Mouse (Mus musculus) cerebellum, adult 18-20 months (tissue): ENCODE measurements around the gene Tmem33.

ENCODE experiments used
- DNase-seq, 2 experiments: peaks; one replicate each; pipeline ENCODE4 v3.0.0; 2021

Tmem33 gene

DNA sequence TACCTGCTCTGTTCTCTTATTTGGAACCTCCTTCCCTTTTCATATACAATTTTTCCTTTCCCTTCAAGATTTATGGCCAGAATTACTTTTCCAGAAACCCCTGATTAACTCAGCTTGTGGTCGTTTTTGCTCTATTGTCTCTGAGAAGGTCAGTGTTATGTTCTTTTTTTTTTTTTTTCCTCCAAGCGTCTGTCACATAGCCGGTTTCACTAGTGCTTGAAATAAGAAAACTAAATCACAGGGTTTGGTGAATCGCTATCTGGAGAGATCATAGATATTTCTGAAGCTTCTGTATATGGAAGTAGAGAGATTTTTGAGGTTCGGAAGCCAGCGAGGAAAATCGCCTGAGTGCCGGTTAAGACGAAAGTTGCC, 220 bp upstream of the Tmem33 start:
- no peak for DNase-seq

DNA sequence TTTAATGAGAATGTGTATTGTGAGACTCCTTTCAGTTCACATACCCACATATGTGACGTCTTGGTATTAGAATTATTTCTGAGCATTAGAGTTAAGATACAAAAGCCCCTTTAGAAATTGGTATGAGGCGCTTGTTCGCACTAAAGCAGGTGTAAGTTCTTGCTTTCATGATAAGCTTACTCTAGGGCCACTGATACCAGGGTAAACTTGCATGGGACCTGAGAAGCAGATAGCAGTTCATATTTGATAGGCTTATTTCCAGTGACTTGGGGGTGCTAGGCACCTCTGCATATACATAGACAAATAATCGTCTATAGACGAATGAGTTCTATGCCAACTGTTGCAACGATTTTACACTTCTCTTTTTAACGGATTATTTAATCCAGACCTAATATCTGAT, 2.6 kb downstream of the Tmem33 start:
- no peak for DNase-seq

DNA sequence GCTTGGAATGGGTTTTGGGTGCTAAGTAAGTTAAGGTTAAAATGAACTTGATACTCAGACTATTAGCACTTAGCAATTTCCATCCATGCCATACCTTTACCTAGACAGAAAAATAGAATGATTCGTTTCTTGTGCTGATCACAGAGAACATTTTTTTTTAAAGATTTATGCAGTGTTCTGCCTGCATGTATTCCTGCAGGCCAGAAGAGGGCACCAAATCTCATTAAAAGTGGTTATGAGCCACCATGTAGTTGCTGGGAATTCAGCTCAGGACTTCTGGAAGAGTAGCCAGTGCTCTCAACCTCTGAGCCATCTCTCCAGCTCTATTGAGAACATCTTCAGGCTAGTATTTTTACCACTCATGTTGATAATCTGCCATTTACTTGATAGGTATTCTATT, 5.7 kb downstream of the Tmem33 start:
- DNase-seq, result no peak

DNA sequence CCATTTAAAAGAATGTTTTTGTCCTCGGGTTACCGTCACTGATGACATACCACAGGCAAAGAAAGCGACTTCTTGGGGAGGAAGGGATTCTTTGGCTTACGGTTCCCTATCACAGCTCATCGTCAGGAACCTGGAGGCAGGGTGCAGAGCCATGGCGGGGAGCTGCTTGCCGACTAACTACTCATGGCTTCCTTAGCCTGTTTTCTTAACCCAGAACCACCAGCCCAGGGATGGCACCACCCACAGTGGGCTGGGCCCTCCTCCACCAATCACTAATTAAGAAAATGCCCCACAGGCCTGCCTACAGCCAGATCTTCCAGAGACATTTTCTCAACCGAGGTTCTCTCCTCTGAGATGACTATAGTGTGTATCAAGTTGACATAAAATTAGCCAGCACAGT, 8.9 kb downstream of the Tmem33 start:
- no peak for DNase-seq

DNA sequence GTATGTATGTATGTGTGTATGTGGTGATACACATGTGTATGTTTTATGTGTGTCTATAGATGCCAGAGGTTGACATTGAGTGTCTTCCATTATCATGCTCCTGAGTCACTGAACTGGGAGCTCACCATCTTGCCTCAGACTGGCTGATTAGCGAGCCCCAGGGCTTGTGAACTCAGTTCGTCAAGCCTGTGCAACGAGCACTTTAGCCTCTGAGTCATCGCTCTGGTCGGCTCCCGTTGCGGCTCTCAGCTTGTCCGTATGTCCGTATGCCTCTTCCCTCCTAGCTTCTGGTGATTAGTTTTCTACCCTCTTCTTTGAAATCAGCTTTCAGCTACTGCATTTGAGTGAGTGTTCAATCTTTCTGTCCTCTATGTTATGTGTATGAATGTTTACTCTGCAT, 19.0 kb downstream of the Tmem33 start:
- DNase-seq, result no peak

DNA sequence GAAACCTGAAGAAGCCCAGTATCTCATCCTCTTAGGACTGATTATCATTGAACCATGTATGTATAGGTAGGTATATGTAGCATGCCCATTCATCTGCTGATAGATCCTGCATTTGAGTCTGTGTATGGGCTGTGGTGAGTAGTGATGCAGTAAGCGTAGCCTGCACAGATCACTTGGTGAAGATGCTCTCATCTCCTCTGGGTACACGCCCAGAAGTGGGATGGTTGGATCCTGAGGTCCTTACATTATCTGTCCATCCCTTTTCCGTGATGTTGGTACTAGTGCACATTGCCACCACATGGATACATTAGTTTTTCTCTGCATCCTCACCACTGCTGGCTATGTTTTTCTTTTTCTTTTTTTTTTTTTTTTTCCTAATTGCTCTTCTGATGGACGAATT, 19.5 kb downstream of the Tmem33 start:
- no peak for DNase-seq

DNA sequence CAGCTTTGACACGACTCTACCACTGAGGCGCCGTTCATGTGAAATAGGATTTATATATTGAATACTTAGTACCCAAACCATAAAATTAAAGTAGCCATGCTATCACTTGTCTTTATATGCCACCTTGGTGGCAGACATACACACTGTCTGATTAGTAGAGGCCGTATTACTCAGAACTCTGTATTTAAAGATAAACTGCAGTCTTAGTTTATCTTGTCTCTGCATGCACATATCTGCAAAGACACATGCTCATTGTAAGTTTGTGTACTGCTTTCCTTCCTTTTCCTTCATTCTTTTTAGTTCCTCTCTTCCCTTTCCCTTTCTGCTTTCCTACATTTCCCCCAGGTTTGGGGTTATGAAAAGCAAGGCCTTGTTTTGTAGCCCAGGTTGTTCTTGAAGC, 20.0 kb downstream of the Tmem33 start:
- no peak for DNase-seq

DNA sequence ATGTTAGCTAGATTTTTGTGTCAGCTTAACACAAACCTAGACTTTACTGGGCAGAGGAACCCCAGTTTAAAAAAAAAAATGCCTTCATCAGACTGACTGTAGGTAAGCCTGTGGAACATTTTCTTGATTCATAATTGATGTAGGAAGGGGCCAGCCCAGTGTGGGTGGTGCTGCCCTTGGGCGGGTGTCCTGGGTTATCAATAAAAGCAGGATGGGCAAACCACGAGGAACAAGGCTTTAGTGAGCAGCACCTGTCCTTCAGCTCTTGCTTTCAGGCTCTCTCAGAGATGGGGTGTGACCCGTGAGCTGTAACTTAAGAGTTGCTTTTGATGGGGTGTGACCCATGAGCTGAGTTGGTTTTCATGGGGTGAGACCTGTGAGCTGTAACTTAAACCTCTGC, 34.7 kb downstream of the Tmem33 start:
- DNase-seq, result no peak

DNA sequence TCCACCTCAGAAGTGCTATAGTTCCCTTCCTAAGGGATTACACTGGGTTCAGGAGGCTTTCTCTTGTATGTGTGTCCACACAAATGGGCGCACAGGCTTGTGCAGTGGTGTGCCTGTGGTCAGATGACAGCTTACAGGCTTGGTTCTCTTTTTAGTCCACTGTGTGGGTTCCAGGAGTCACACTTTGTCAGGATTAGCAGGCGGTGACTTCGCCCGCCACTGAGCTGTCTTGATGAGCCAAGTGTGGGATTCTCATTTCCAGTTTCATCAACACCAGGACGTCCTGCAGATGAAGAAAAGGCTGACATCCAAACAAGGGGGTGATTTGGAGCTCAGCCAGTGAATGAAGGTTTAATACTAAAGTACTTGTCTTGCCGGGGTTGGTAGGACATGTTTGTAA, 35.3 kb downstream of the Tmem33 start:
- no peak for DNase-seq

DNA sequence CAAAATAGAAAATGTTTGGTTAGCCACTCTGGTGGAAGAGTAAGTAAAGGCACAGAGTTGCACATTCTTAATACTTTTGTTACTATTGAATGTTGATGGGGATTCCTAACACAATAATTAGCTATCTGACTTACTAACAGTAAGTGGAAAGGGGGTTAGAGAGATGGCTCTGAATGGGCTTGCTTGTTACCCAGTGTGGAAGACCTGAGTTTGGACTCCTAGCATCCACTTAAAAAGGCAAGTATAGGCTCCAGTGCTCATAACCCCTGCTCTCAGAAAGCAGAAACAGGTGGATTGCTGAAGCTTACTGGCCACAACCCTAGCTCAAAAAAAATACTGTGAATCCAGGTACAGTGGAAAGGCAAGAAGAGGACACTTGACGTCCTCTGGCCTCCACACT, 35.8 kb downstream of the Tmem33 start:
- DNase-seq, result no peak

DNA sequence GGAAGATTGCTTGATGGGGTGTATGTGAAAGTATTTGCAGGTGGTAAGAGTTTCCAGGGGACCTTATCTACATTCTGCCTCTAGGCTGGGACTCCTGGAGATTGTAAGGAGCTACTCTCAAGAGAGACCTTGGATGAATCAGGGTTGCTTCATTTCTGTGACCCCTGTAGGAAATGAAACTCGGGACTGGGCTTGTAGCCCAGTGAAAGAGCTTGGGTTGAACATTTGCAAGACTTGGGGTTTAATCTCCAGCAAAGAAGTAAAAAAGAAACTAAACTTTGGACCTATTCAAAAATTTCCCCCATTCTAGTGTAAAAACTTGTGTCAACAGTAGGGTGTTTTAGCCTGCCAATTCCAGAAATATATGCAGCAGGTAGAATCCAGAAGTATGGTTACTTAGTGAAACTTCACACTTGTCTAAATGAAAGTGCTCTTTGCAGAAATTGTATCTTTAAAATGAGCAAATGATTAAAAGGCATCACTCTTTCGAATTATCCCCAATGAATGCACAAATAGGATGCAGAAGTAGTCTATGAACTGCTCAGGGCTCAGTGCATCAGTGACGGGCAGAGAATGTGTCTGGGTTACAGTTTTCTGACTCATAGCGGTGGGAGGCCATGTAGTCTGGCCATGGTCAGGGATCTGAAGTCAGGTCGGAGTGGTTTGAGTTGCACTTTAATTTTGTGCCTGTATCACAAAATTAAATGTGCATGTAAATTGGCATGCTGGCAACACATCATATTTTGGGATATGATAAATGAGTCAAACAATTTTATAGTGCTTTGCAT, 36.9 kb downstream of the Tmem33 start:
- no peak for DNase-seq

DNA sequence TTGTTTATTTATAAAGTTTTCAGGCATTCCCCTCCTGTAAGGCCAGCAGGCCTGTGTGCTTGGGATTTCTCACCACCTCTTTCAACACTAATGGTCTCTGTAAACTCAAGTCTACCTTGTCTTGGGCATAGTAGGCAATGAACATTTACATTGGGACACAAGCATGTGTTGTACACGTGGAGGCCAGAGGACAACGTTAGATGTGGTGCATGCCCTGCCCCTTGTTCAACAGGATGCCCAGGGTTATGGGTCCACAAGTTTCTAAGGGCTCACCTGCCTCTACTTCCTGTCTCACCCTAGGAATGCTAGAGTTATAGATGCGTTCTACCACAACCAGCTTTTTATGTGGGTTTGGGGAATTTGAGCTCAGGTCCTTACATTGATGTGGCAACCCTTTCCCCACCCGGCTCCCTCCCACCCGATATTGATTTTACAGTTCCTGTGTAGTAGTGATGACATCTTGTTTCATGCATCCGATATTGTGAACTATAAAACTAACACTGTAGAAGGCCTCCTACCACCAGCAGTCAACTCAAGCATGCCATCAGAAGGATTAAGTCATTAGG, 39.6 kb downstream of the Tmem33 start:
- no peak for DNase-seq

DNA sequence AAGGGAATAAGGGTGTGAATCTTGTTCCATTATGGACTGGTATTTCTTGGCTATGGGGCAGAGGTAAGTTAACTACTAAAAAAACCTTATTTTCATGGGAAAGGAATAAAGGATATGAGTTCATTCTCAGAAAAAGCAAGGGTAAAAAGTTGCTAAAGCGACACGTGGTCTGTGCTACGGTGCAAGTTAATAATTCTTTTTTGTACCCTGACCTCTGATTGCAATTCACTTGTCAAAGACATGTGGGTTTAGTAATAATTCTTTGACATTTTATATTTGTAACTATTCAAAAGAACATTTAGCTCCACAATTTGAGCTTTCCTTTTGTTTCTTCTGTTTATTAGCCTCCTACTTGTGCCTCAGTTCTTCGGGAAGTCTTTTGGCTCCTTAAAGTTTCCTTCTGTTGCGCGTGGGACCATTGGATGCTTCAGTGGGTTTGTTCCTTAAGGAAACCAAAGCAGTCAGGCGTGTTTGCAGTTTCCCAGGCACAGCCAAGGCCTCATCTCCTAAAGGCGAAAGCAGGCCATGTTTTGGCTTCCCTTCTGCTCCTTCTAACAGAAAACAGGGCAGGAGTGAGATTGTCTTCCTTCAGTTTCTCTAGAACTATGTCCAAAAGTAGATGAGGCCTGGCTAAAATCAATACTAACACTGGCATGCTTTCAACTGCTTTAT, 40.7 kb downstream of the Tmem33 start:
- DNase-seq, result no peak

DNA sequence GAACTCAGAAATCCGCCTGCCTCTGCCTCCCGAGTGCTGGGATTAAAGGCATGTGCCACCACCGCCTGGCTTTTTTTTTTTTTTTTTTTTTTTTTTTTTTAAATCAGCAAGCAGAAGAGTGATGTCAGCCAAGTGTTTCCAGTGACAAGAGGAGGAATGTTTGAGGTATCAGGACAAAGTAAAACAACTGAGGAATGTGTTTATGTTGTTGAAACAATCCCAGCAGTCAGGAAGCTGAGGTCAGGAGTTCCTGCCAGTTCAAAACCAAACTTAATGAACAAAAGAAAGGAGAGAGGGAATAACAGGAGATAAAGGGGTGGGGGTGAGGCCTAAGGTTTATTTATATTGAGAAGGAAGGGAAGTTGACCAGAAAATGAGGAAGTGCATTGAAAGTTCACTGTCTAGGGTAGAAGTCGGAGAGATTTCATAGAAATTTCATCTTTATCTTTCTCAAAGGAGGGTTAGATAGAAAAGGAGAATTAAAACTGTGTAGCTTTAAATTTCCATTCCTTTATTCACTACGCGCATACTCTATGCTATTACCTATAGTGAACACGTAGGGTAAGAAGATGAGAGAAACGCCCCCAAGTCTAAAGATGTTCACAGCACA, 41.5 kb downstream of the Tmem33 start:
- no peak for DNase-seq

DNA sequence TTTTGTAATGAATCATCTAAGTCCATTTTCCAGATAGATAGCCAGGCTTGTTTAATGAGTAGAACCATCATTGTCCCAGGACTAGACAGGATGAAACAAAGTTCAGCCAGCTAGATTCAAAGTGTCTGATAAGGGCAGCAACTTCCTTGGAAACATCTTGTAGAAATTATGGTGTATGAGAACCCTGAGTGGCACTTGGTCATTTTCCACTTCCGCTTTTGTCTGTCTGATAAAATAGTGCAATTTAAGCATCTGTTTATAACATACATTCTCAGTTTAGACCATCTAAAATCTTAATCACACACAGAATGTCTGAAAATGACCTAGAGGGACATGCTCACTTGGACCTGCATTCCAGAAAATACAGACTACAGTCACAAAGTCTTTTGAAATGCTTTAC, 43.5 kb downstream of the Tmem33 start:
- DNase-seq, result no peak

DNA sequence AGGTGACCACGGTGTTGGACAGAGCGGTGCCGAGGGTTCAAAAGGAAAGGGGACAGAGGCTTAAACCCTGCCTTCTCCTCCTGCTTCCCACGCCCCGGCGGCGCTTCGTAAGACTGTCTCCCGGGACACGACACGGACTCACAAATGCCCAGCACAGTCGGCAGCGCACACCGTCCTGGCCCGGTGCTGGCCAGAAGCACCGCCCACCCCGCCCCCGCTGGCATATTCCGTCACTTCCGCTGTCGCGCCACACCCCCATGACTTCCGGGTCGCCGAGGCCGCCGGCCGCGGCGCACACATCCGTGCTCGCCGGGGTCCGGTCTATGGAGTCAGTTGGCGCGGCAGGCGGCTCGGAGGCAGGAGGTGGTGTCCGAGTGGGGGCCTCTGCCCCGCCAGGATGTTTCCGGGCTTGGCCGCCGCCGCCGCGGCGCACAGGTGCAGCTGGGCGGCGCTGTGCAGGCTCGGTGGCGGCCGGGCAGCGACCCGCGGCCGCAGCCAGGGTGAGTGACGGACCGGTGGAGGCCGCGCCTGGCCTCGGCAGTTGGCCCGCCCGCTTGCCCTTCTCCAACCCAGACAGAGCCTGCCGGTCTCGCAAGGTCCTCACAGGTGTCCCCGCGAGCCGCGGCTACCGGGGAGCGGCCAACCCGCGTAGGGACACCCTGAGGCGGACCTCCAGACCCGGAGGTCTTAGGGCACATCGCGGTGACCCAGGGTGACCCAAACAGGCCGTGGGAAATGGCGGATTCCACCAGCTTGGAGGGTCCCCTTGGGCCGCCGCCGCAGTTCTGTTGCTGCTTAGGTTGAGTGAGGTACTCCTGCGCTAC, 46.5 kb downstream of the Tmem33 start, which contains the start of gene Slc30a9:
Slc30a9 (plus strand) TSS at position 258 of the 824 bp plus-strand sequence.
- peak; percentile 91 to 96 for DNase-seq

DNA sequence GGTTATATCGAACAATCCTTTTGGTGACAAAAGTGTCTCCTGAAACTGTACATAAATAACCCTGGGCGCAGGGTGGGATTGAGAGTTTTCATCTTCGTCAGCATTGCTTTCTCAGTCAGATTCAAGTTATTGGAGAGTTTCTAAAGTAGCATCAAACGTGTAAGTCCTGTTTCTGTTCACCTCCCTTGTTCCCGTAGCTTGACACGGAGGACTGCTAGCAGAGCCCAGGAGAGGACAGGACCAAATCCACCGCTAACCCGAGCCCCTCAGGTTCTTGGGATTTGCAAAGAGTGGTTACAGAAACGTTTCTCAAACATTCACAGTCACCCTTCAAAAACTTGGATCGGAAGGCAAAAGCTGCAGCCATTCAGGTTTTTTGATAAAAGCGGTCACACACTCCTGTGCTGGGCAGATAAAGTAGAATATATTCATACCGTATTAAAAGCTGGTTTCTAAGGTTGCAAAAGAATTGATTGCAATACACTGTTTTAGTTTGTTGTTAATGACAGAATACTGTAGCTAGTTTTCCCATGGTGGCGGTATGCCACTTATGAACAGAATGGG, 47.4 kb downstream of the Tmem33 start:
- no peak for DNase-seq

DNA sequence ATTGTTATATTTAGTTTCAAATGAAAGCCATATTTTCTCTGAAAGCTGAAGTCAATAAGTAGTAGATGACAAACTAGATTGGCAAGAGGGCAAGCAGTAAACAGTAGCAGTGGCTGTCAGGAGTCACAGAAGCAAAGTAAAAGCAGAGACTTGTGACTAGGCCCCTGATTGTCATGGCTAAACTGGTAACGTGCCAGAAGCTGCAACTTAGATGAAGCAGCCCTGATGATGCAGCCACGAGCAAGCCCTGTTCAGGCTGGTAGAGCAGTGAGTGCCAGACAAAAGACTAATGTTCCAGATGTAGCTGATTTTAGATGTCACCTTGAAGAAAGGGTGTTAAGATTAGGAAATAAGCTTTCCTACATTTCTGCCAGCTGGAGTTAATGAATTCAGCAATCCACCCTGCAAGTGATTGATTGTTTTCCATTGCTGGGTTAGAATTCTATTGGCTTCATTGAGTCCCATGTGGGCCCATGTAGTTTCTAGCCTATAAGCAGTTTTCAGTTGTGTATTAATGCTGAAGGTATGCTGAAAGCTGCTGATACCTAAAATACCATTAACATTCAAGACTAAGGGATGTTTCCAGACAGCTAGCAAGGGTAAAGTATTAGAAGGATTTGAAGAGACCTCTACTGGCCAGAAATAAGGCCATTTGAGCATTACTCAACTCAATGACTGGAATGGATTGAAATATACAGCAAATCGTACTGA, 51.6 kb downstream of the Tmem33 start:
- no peak for DNase-seq

DNA sequence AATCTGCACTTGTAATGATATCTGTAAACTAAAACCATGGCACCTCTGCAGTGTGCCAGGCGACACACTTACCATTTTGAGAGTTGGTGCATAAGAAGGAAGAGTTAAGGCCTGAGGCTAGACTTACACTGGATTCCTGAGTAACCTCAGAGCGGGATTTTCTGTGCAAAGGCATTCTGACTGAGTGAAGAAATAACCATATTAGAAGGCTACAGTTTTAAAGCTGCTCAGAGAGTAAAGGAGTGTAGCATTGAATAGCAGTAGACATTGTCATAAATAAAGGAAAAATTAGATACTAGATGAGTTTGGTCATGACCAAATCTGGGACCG, 52.1 kb downstream of the Tmem33 start:
- DNase-seq, result no peak

DNA sequence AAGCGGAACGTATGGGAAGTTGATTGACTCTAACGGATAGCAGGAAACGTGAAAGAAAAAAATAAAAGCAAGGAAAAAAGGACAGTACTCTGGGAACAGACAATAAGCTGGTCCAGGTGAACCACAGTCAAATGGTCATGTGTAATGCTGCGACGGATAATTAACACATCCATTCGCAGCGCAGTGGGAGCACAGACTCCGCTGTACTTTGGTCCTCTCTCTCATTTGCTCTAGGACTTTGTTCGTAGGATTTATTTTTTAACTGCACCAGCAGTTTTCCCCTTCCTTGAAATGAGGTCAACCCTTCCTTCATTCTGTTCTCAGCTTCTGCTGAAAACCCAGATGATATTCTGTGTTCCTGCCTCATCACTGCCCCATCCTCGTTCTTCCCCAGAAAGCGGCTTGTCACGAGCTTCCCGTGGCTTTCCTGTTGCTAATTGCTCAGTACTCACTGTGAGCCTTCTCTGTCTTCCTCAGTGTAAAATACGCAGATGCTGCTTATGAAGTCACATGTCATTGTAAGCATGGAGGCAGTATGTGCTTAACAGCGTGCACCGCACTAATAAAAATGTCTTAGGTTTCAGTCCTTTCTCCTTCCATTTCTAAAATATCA, 61.4 kb downstream of the Tmem33 start:
- no peak for DNase-seq

DNA sequence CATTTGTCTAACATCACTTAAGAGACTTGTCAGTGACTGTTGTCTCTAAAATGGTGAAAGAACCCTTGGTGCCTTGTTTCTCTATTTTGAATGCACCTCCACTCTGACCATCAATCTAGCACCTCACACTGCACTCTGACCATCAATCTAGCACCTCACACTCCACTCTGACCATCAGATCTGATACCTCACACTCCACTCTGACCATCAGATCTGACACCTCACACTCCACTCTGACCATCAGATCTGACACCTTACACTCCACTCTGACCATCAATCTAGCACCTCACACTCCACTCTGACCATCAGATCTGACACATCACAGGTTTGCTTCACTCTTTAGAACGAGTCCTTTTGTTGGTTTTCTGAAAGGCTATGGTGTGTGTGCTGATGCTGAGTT, 63.7 kb downstream of the Tmem33 start:
- DNase-seq, result no peak

DNA sequence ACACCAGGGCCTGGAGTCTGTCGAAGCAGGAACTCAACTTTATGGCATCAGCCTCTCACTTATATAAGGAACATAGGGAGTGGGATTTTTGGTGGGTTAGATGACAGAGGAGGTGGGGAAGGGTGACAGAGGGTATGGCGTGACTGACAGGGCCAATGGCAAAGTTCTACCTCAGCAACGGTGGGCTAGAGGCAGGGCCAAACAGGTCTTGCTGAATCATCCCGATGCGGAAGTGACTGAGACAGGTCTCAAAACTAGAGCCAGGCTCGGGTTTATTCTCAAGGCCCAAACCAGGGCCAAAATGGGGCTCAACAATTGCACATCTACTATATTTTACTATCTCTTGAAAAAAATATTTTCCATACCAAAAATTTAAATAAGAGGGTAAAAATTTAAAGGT, 80.4 kb downstream of the Tmem33 start:
- DNase-seq, result no peak
